Mouse (Mus musculus): ENCODE data around the gene Olig1. TPM values are rescaled to one million over a fixed set of nuclear protein-coding genes. Genes with fewer than 3 reads are reported as not detected.
A peak's percentile ranks its signal among the peaks of the same experiment; 100 is the strongest.

Gene Olig1
- polyA plus RNA-seq, 1 experiment: 233 TPM

DNA sequence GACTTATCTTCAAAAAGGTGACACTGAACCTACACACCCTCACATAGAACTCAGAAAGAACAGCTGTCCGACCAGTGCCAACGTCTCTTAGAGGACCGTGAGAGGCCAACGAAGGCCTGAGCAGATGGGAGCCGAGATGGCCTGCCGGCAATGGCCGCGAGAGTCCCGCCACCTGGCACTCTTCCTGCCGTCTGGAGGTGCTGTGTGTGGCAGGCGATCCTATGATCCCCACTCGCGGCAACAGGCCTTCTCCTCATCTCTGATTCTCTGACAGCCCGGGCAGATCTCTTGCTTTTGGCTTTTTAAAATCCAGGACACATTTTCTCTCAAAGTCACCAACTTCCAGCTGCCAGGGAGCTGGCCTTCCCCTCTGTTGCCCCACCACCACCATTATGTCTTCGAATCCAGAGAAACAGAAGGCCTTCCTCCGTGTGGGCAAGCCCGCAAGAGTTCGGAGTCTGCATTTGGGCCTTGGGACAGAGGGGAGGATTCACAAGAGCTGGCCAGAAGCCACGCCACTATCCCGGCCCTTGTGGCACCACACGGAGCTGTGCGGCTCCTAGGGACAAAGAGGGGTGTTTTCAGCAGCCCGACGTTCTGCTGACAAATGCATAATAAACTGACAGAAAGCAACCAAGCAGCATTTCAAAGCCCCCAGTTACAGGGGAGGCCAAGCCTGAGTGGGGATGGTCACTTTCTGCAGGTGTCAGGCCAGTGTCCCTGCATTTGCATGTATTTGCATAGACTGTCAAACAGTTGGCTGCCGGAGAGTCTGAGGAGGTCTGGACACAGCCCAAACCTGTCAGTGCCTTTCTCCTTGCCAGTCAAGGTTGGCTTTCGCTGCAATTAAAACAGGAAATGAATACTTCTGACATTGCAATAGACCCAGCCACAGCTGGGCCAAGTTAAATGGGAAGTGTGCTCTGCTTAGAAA, 34.5 kb downstream of the Olig1 start:
- Histone ChIP-seq H3K4me3 (replicated peaks; ENCODE audit: insufficient read depth, low read depth, low read length) (no peak overlapping the region), H3K27me3 (ENCODE audit: control insufficient read depth, insufficient read depth, low read length) (no peaks in the 10 kb centered on the region), H3K27ac (ENCODE audit: insufficient read depth, low read length) (no peak overlapping the region), H3K4me1 (ENCODE audit: control insufficient read depth, insufficient read depth, low read length) (0 out of 2 replicates have a peak, but pooled peaks cover 3% of the 10 kb centered on the region)
- WGBS: 7% methylated on average over 26 of the region's 26 CpGs
- no peak for TF ChIP-seq POLR2A (IDR thresholded peaks at IDR 0.05; ENCODE audit: borderline replicate concordance, insufficient read depth, low read length)
- TF ChIP-seq CTCF (IDR thresholded peaks at IDR 0.05; ENCODE audit: borderline replicate concordance, insufficient read depth, low read depth, low read length): no peak
- DNase-seq: peak; percentile 31 to 39

DNA sequence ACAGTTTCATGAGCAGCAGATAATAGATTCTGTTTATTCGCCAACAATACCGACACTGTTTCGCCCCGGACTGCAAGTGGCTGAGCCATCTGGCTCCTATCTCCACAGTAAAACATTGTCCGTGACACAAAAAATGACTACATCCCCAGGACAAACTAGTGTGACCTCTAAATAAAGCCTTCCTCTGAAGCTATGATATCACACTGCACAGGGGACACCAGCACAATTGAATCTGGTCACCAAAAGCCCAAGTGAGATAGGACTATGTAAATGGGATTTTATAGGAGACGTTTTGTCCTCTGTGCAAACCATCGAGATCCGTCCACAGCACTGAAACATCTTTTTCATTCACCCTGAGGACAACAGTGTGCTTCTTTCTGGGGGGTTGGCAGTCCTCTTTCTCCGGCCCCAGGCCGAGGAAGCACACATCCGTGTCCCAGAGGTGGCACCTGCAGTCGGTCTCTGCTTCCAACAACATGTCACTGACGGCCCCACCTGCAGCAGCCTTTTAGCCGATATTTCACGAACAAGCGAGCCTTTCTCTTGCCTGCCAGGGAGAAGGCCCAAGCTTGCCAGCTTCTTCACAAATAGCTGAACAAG, 36.0 kb downstream of the Olig1 start:
- Histone ChIP-seq H3K27ac (ENCODE audit: insufficient read depth, low read length) (peak overlapping the region; percentile 11; the same call in 1 of the 2 replicates), H3K4me1 (ENCODE audit: control insufficient read depth, insufficient read depth, low read length) (0 out of 2 replicates have a peak, but pooled peaks cover 3% of the 10 kb centered on the region), H3K27me3 (ENCODE audit: control insufficient read depth, insufficient read depth, low read length) (no peaks in the 10 kb centered on the region), H3K4me3 (replicated peaks; ENCODE audit: insufficient read depth, low read depth, low read length) (no peak overlapping the region)
- WGBS: 62% methylated on average over 16 of the region's 16 CpGs
- DNase-seq: peak in 1 of 2 experiments; percentile 23
- TF ChIP-seq CTCF (IDR thresholded peaks at IDR 0.05; ENCODE audit: borderline replicate concordance, insufficient read depth, low read depth, low read length): no peak
- no peak for TF ChIP-seq POLR2A (IDR thresholded peaks at IDR 0.05; ENCODE audit: borderline replicate concordance, insufficient read depth, low read length)

DNA sequence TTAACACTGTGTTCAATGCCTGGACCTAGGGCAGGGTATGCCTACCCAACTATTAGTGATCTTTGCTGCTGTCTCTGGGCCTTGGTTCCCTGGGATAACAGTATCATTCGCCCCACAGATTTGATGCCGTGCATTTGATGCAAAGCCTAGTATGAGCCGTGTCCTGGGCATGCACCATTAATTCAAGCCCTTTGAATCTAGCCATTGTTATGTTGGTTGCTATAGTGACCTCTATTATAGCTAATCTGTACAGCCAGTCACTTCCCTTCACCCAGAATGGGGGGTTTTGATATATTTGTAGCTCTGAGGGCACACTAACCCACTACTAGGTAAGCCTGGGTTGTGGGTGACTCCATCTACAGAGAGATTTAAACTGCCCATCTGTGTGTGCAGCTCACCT, 40.3 kb downstream of the Olig1 start:
- WGBS: 63% methylated on average over 3 of the region's 3 CpGs
- no peaks in the 10 kb centered on the region; the same call in 1 of the 2 replicates for H3K27me3 ChIP-seq (ENCODE audit: control insufficient read depth, insufficient read depth, low read length)

DNA sequence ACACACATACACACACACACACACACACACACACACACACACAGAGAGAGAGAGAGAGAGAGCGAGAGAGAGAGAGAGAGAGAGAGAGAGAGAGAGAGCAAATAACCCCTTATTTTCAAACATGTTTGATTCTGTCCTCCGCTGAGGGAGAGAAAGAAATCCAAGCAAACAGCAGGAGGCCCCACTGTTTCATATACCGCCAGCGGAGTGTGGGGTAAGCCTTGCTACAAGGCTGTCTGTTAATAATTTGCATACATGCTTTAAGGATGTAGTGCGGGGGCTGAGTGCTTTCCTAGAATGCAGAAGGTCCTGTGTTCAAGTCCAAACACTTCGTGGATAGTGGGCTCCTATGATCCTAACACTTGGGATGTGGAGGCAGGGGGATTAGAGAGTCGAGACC, 43.3 kb downstream of the Olig1 start:
- Histone ChIP-seq H3K27me3 (ENCODE audit: control insufficient read depth, insufficient read depth, low read length) (no peaks in the 10 kb centered on the region; the same call in 1 of the 2 replicates), H3K4me1 (ENCODE audit: control insufficient read depth, insufficient read depth, low read length) (no peaks in the 10 kb centered on the region), H3K27ac (ENCODE audit: insufficient read depth, low read length) (no peak overlapping the region), H3K4me3 (replicated peaks; ENCODE audit: insufficient read depth, low read depth, low read length) (no peak overlapping the region)
- WGBS: 53% methylated on average over 7 of the region's 7 CpGs
- TF ChIP-seq POLR2A (IDR thresholded peaks at IDR 0.05; ENCODE audit: borderline replicate concordance, insufficient read depth, low read length) (no peak), CTCF (IDR thresholded peaks at IDR 0.05; ENCODE audit: borderline replicate concordance, insufficient read depth, low read depth, low read length) (no peak)
- no peak for DNase-seq

More for the DNA sequence above, 40.3 kb downstream of the Olig1 start:
- no peaks in the 10 kb centered on the region for H3K4me1 ChIP-seq (ENCODE audit: control insufficient read depth, insufficient read depth, low read length)
- TF ChIP-seq CTCF (IDR thresholded peaks at IDR 0.05; ENCODE audit: borderline replicate concordance, insufficient read depth, low read depth, low read length) (no peak), POLR2A (IDR thresholded peaks at IDR 0.05; ENCODE audit: borderline replicate concordance, insufficient read depth, low read length) (no peak)
- no peak overlapping the region for H3K4me3 ChIP-seq (replicated peaks; ENCODE audit: insufficient read depth, low read depth, low read length)
- no peak overlapping the region for H3K27ac ChIP-seq (ENCODE audit: insufficient read depth, low read length)
- DNase-seq: no peak

DNA sequence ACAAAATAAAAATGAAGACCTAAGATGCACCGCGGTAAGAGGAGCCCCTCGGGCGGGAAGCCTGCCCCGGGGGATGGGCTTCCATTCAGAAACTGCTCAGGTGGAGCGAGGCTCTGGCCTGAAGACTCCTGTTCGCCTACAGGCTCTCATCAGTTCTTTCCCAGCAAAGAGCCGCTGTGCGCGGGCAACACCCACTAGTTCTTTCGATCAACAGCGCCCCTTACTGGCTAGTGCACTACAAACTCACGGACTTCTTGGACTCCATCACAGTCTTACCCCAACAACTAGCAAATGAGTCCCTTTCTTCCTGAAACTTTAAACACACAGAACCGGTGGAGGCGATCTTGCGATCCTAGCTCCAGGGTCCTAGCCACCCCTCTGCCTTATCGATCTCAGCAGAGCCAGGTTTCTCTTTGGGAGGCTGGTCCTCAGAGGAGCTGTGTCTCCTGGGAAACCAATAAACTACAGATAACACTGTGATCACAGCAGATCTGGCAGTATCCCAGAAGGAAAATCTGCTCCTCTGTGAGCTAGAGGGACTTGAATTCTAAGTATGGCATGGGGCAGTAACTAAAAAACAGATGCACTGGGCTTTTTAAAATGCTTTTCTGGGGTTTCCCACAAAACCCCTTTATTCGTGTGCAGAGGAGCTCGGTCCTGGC, 44.7 kb downstream of the Olig1 start:
- no peaks in the 10 kb centered on the region; the same call in 1 of the 2 replicates for H3K27me3 ChIP-seq (ENCODE audit: control insufficient read depth, insufficient read depth, low read length)

DNA sequence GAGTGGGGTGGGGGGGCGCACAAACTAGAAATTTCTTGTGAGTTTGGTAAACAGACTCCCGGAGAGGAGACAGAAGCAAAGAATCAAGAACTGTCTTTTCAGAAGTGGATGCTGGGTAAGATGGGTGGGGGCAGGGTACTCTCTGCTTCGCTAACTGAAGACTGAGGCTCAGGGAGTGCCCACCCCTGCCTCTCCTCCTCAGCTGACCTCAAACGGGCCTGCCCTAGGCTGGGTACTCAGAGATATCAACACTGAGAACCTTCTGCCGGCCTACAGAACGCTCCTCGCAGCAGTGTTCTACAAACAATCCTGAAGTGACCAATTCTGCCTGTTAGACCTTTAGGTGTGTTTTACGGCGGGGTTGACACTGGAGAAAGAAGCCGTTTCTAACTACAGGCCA, 50.6 kb downstream of the Olig1 start:
- peaks cover 3% of the 10 kb centered on the region; the same call in 1 of the 2 replicates for H3K4me1 ChIP-seq (ENCODE audit: control insufficient read depth, insufficient read depth, low read length)
- H3K4me3 ChIP-seq (replicated peaks; ENCODE audit: insufficient read depth, low read depth, low read length): no peak overlapping the region
- TF ChIP-seq CTCF (IDR thresholded peaks at IDR 0.05; ENCODE audit: borderline replicate concordance, insufficient read depth, low read depth, low read length) (no peak), POLR2A (IDR thresholded peaks at IDR 0.05; ENCODE audit: borderline replicate concordance, insufficient read depth, low read length) (no peak)
- H3K27me3 ChIP-seq (ENCODE audit: control insufficient read depth, insufficient read depth, low read length): no peaks in the 10 kb centered on the region
- WGBS: 74% methylated on average over 10 of the region's 10 CpGs
- no peak overlapping the region for H3K27ac ChIP-seq (ENCODE audit: insufficient read depth, low read length)
- no peak for DNase-seq

More for the DNA sequence above, 44.7 kb downstream of the Olig1 start:
- Histone ChIP-seq H3K4me3 (replicated peaks; ENCODE audit: insufficient read depth, low read depth, low read length) (no peak overlapping the region), H3K4me1 (ENCODE audit: control insufficient read depth, insufficient read depth, low read length) (no peaks in the 10 kb centered on the region), H3K27ac (ENCODE audit: insufficient read depth, low read length) (no peak overlapping the region)
- DNase-seq: peak; percentile 65 to 67
- WGBS: 9% methylated on average over 19 of the region's 19 CpGs
- TF ChIP-seq POLR2A (IDR thresholded peaks at IDR 0.05; ENCODE audit: borderline replicate concordance, insufficient read depth, low read length) (no peak), CTCF (IDR thresholded peaks at IDR 0.05; ENCODE audit: borderline replicate concordance, insufficient read depth, low read depth, low read length) (peak; percentile 74)

DNA sequence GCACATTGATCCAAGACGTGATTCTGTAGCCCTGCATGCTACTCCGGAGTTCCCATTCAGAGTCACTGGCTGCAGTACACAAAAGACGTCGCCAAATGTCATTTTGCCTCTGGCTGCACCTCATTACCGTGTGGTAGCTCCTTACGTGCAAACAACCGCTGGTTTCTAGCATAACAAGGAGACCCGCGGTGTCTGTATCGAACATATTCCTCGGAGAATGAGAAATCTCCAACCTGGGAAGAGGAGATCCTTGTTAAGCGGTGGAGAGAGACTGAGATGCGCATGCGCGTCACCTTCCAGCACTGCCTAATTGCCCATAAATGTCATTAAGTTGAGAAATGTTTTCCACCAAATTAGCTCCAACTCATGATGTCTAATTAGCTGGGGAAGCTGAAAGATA, 51.0 kb downstream of the Olig1 start:
- H3K27me3 ChIP-seq (ENCODE audit: control insufficient read depth, insufficient read depth, low read length): no peaks in the 10 kb centered on the region
- peak; percentile 26 to 36 for DNase-seq
- H3K4me3 ChIP-seq (replicated peaks; ENCODE audit: insufficient read depth, low read depth, low read length): peak overlapping the region; percentile 28
- H3K4me1 ChIP-seq (ENCODE audit: control insufficient read depth, insufficient read depth, low read length): peaks cover 3% of the 10 kb centered on the region; the same call in 1 of the 2 replicates
- 28% methylated on average over 15 of the region's 15 CpGs for WGBS
- TF ChIP-seq POLR2A (IDR thresholded peaks at IDR 0.05; ENCODE audit: borderline replicate concordance, insufficient read depth, low read length): no peak
- TF ChIP-seq CTCF (IDR thresholded peaks at IDR 0.05; ENCODE audit: borderline replicate concordance, insufficient read depth, low read depth, low read length): no peak
- no peak overlapping the region for H3K27ac ChIP-seq (ENCODE audit: insufficient read depth, low read length)

Other genes starting within 250 kb of the Olig1 start
- gene Paxbp1, start 225.2 kb upstream of the Olig1 start, polyA plus RNA-seq (2012; rRNA removed): 155 and 168 TPM in 2 replicates
- gene 4932438H23Rik, start 174.7 kb upstream of the Olig1 start, polyA plus RNA-seq (2012; rRNA removed): 1.4 and 2.1 TPM in 2 replicates
- gene Olig2, start 44.3 kb upstream of the Olig1 start, polyA plus RNA-seq (2012; rRNA removed): 29.6 and 34.8 TPM in 2 replicates
- 33.9 and 35.5 TPM in 2 replicates for gene Ifnar2, start 103.0 kb downstream of the Olig1 start, polyA plus RNA-seq (2012; rRNA removed)
- not detected in 2 replicates for gene Gm21970, start 121.9 kb downstream of the Olig1 start, polyA plus RNA-seq (2012; rRNA removed)
- gene Il10rb, start 136.4 kb downstream of the Olig1 start, polyA plus RNA-seq (2012; rRNA removed): 9.1 and 10.4 TPM in 2 replicates
- gene Ifnar1, start 215.5 kb downstream of the Olig1 start, polyA plus RNA-seq (2012; rRNA removed): 31.7 and 32.2 TPM in 2 replicates